Mouse (Mus musculus): ENCODE results near the gene Marco. TPM values are rescaled to one million over a fixed set of nuclear protein-coding genes. Genes with fewer than 3 reads are reported as not detected.

Marco gene
- polyA plus RNA-seq (2014; fragmentation: Nextera tagmentation; extraction: Ambion mirVana) = not detected in 2 replicates

DNA sequence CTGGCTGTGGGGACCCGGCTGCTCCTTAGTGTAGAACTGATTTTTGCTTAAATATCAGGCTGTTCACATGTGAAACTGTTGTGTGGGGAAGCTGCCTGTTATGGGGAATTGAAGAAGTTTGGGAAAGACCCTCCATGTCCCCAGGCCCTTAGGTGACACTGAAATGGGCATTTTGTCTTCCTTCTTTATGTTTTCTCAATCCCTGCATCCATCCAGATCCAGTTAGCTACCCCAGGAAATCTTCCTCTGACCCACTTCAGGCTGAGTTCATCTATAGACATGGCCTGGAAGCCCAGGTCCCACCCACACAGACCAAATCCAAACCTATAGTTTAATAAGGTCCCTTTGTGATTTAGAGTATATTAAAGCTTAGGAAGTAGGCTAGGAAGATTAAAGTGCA, at the start of gene Marco:
Gene Marco, minus strand, starts transcription at position 101 of the 400 bp plus-strand sequence.
- no peaks in the 10 kb centered on the region for H3K27me3 ChIP-seq (replicated peaks; ENCODE audit: control insufficient read depth, insufficient read depth, low read length)
- H3K4me3 ChIP-seq (ENCODE audit: low read depth, low read length) = no peak within 1 kb of the TSS
- ATAC-seq (no peak), DNase-seq (ENCODE audit: low spot score) (no peak)
- H3K4me2 ChIP-seq (ENCODE audit: low read length) = no peak within 1 kb of the TSS
- no peak within 1 kb of the TSS for H3K27ac ChIP-seq (ENCODE audit: low read depth, low read length)
- H3K36me3 ChIP-seq (ENCODE audit: control insufficient read depth, insufficient read depth, low read length) = no peaks in the 10 kb centered on the region
- no peaks in the 10 kb centered on the region for H3K4me1 ChIP-seq (ENCODE audit: control insufficient read depth, insufficient read depth, low read length)
- no peaks in the 10 kb centered on the region for H3K9me3 ChIP-seq (replicated peaks; ENCODE audit: control insufficient read depth, low read length)
- 81% methylated on average over 1 of the region's 1 CpGs for WGBS
- no peak within 1 kb of the TSS for H3K9ac ChIP-seq (ENCODE audit: low read length)

GRCm38 (mm10) chr1:120539506-120540029, 34.7 kb upstream of the Marco start:
- 87% methylated on average over 7 of the region's 7 CpGs for WGBS
- H3K27me3 ChIP-seq (replicated peaks; ENCODE audit: control insufficient read depth, insufficient read depth, low read length) = no peaks in the 10 kb centered on the region

DNA sequence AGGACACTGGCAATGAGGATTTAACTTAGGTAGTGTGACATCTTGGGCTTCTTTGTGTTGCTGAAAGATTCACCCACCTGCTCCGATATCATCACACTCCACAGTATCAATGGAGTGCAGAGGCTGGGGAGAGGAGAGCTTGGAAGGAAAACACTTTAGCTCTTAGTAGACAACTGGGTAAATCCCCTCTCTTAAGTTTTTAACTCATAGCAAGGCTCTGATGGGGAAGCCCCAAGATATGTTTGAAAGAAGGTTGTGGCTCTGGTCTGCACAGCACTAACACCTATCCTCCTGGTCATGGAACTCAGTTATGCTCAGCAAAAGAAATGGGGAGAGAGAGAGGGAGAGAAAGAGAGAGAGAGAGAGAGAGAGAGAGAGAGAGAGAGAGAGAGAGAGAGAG, 32.2 kb upstream of the Marco start:
- Histone ChIP-seq H3K9ac (ENCODE audit: low read length) (no peak overlapping the region), H3K4me3 (ENCODE audit: low read depth, low read length) (no peak overlapping the region), H3K9me3 (replicated peaks; ENCODE audit: control insufficient read depth, low read length) (no peaks in the 10 kb centered on the region), H3K36me3 (ENCODE audit: control insufficient read depth, insufficient read depth, low read length) (no peaks in the 10 kb centered on the region), H3K4me2 (ENCODE audit: low read length) (no peak overlapping the region), H3K4me1 (ENCODE audit: control insufficient read depth, insufficient read depth, low read length) (no peaks in the 10 kb centered on the region), H3K27me3 (replicated peaks; ENCODE audit: control insufficient read depth, insufficient read depth, low read length) (no peaks in the 10 kb centered on the region), H3K27ac (ENCODE audit: low read depth, low read length) (no peak overlapping the region)
- WGBS = 97% methylated on average over 1 of the region's 1 CpGs
- no peak for DNase-seq (ENCODE audit: low spot score)
- no peak for ATAC-seq

More at GRCm38 (mm10) chr1:120539506-120540029, 34.7 kb upstream of the Marco start:
- no peak for DNase-seq (ENCODE audit: low spot score)
- H3K4me3 ChIP-seq (ENCODE audit: low read depth, low read length) = no peak overlapping the region
- H3K4me1 ChIP-seq (ENCODE audit: control insufficient read depth, insufficient read depth, low read length) = no peaks in the 10 kb centered on the region
- H3K36me3 ChIP-seq (ENCODE audit: control insufficient read depth, insufficient read depth, low read length) = no peaks in the 10 kb centered on the region
- no peak overlapping the region for H3K4me2 ChIP-seq (ENCODE audit: low read length)
- H3K9me3 ChIP-seq (replicated peaks; ENCODE audit: control insufficient read depth, low read length) = no peaks in the 10 kb centered on the region
- H3K27ac ChIP-seq (ENCODE audit: low read depth, low read length) = no peak overlapping the region
- ATAC-seq = no peak
- no peak overlapping the region for H3K9ac ChIP-seq (ENCODE audit: low read length)

DNA sequence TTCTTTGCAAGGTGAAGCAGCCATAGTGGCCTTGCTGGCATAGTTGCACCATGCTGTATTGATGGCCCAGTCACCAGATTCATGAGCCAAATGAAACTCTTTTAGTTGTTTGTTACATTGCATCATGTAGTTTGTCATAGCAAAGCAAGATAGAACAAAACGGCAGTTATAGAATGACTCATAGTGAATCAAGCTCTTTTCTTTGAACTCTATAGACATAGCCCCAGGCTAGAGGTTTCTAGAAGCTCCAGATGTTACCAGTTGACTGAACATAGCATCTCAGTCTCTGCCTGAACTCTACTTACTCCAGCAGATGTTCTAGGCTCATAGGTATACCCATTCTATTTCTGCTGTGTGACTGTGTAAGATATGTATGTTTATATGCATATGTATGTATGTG, 31.1 kb upstream of the Marco start:
- no peak for ATAC-seq
- Histone ChIP-seq H3K27ac (ENCODE audit: low read depth, low read length) (no peak overlapping the region), H3K4me3 (ENCODE audit: low read depth, low read length) (no peak overlapping the region), H3K4me1 (ENCODE audit: control insufficient read depth, insufficient read depth, low read length) (no peaks in the 10 kb centered on the region), H3K4me2 (ENCODE audit: low read length) (no peak overlapping the region), H3K27me3 (replicated peaks; ENCODE audit: control insufficient read depth, insufficient read depth, low read length) (no peaks in the 10 kb centered on the region), H3K36me3 (ENCODE audit: control insufficient read depth, insufficient read depth, low read length) (no peaks in the 10 kb centered on the region), H3K9ac (ENCODE audit: low read length) (no peak overlapping the region), H3K9me3 (replicated peaks; ENCODE audit: control insufficient read depth, low read length) (no peaks in the 10 kb centered on the region)
- WGBS = 86% methylated on average over 1 of the region's 1 CpGs
- DNase-seq (ENCODE audit: low spot score) = no peak

DNA sequence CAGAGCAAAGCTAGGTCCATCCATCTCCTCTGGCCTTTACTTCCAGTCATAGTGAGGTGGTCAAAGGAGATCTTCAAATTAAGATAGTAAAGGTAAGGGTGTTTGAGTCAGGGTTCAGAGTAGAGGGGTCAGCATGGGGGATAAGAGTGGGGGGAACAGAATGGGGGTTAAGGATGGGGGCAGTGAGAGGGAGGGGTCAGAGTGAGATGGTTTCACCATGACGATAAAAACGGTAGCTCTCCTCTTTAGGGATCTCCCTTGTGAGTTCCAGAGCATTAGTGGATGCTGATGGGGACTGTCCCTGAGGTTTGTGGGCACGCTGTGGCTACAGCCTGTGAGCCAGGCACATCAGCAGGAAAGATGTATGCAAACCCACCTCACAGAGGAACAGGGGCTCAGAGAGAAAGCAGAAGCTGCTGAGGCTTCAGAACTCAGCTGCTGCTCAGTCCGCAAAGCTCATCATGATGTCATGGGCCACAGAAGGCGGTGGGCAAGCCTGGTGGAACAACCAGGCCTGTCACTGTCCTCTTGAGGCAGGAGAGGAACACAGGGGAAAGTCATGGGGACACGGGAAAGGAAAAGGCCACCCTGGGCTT, 27.6 kb upstream of the Marco start:
- H3K27ac ChIP-seq (ENCODE audit: low read depth, low read length) = no peak overlapping the region
- DNase-seq (ENCODE audit: low spot score) (no peak), ATAC-seq (no peak)
- H3K4me2 ChIP-seq (ENCODE audit: low read length) = no peak overlapping the region
- H3K27me3 ChIP-seq (replicated peaks; ENCODE audit: control insufficient read depth, insufficient read depth, low read length) = no peaks in the 10 kb centered on the region
- no peak overlapping the region for H3K9ac ChIP-seq (ENCODE audit: low read length)
- no peak overlapping the region for H3K4me3 ChIP-seq (ENCODE audit: low read depth, low read length)
- no peaks in the 10 kb centered on the region for H3K9me3 ChIP-seq (replicated peaks; ENCODE audit: control insufficient read depth, low read length)
- WGBS = 85% methylated on average over 6 of the region's 6 CpGs
- no peaks in the 10 kb centered on the region for H3K4me1 ChIP-seq (ENCODE audit: control insufficient read depth, insufficient read depth, low read length)
- no peaks in the 10 kb centered on the region for H3K36me3 ChIP-seq (ENCODE audit: control insufficient read depth, insufficient read depth, low read length)

GRCm38 (mm10) chr1:120531770-120532169, 26.9 kb upstream of the Marco start:
- Histone ChIP-seq H3K27ac (ENCODE audit: low read depth, low read length) (no peak overlapping the region), H3K9ac (ENCODE audit: low read length) (no peak overlapping the region), H3K4me3 (ENCODE audit: low read depth, low read length) (no peak overlapping the region), H3K9me3 (replicated peaks; ENCODE audit: control insufficient read depth, low read length) (no peaks in the 10 kb centered on the region), H3K4me1 (ENCODE audit: control insufficient read depth, insufficient read depth, low read length) (no peaks in the 10 kb centered on the region), H3K4me2 (ENCODE audit: low read length) (no peak overlapping the region), H3K27me3 (replicated peaks; ENCODE audit: control insufficient read depth, insufficient read depth, low read length) (no peaks in the 10 kb centered on the region), H3K36me3 (ENCODE audit: control insufficient read depth, insufficient read depth, low read length) (no peaks in the 10 kb centered on the region)
- no peak for DNase-seq (ENCODE audit: low spot score)
- WGBS = 78% methylated on average over 3 of the region's 3 CpGs
- ATAC-seq = no peak

GRCm38 (mm10) chr1:120529881-120530280, 25.1 kb upstream of the Marco start:
- Histone ChIP-seq H3K36me3 (ENCODE audit: control insufficient read depth, insufficient read depth, low read length) (no peaks in the 10 kb centered on the region), H3K4me3 (ENCODE audit: low read depth, low read length) (no peak overlapping the region), H3K4me1 (ENCODE audit: control insufficient read depth, insufficient read depth, low read length) (no peaks in the 10 kb centered on the region), H3K27me3 (replicated peaks; ENCODE audit: control insufficient read depth, insufficient read depth, low read length) (no peaks in the 10 kb centered on the region), H3K4me2 (ENCODE audit: low read length) (no peak overlapping the region), H3K9me3 (replicated peaks; ENCODE audit: control insufficient read depth, low read length) (no peaks in the 10 kb centered on the region), H3K9ac (ENCODE audit: low read length) (no peak overlapping the region), H3K27ac (ENCODE audit: low read depth, low read length) (no peak overlapping the region)
- DNase-seq (ENCODE audit: low spot score) (no peak), ATAC-seq (no peak)
- WGBS = 75% methylated on average over 2 of the region's 2 CpGs

DNA sequence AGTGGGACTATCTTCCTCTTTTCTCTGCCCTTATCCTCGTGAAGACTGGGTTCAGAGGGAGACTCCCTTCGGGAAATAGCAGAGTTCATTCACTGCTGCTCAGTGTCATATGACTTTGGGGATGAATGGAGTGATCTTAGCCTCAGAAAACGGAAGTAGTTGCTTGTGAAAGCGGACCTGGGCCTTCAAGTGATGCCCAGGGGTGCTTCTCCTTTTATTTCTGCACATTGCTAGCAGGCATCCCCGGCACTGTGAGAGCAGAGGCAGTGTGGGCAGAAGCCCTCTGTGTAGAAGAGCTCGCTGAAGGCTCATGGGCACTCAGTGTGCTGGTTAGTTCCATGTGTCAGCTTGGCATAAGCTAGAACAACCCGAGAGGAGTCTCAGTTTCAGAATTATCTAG, 12.8 kb upstream of the Marco start:
- H3K36me3 ChIP-seq (ENCODE audit: control insufficient read depth, insufficient read depth, low read length) = no peaks in the 10 kb centered on the region
- H3K4me2 ChIP-seq (ENCODE audit: low read length) = no peak overlapping the region
- H3K4me3 ChIP-seq (ENCODE audit: low read depth, low read length) = no peak overlapping the region
- no peak overlapping the region for H3K27ac ChIP-seq (ENCODE audit: low read depth, low read length)
- no peaks in the 10 kb centered on the region for H3K9me3 ChIP-seq (replicated peaks; ENCODE audit: control insufficient read depth, low read length)
- 78% methylated on average over 7 of the region's 7 CpGs for WGBS
- DNase-seq (ENCODE audit: low spot score) (no peak), ATAC-seq (no peak)
- H3K4me1 ChIP-seq (ENCODE audit: control insufficient read depth, insufficient read depth, low read length) = no peaks in the 10 kb centered on the region
- H3K9ac ChIP-seq (ENCODE audit: low read length) = no peak overlapping the region
- H3K27me3 ChIP-seq (replicated peaks; ENCODE audit: control insufficient read depth, insufficient read depth, low read length) = no peaks in the 10 kb centered on the region

DNA sequence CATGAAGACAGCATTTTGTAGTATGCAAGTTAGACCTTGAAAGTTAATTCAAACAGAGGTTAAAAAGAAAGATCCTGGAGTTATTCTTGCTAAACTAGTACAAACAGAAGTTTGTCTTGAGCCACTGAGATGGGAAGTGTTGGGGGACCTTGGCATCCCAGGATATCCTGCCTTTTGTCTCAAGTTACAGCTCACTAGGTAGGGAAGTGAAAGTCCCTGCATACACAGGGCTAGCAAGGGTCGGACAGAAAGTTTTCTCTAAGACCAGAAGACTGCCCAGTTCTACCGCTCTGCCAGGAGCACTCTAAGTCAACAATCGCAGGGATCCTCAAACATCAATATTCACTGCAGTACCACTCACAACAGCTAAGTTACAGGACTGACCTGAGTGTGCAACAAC, 5.5 kb upstream of the Marco start:
- no peak overlapping the region for H3K9ac ChIP-seq (ENCODE audit: low read length)
- H3K4me3 ChIP-seq (ENCODE audit: low read depth, low read length) = no peak overlapping the region
- no peak for DNase-seq (ENCODE audit: low spot score)
- ATAC-seq = no peak
- no peak overlapping the region for H3K4me2 ChIP-seq (ENCODE audit: low read length)
- H3K36me3 ChIP-seq (ENCODE audit: control insufficient read depth, insufficient read depth, low read length) = no peaks in the 10 kb centered on the region
- no peaks in the 10 kb centered on the region for H3K4me1 ChIP-seq (ENCODE audit: control insufficient read depth, insufficient read depth, low read length)
- 84% methylated on average over 3 of the region's 3 CpGs for WGBS
- H3K27me3 ChIP-seq (replicated peaks; ENCODE audit: control insufficient read depth, insufficient read depth, low read length) = no peaks in the 10 kb centered on the region
- no peak overlapping the region for H3K27ac ChIP-seq (ENCODE audit: low read depth, low read length)
- H3K9me3 ChIP-seq (replicated peaks; ENCODE audit: control insufficient read depth, low read length) = no peaks in the 10 kb centered on the region
